Mouse (Mus musculus) thymus, adult 2 months (tissue): ENCODE measurements around the gene Lrrc4.

ENCODE experiments used
- CTCF ChIP-seq: fragments of 200-500 bp; IDR thresholded peaks from 2 replicates; pipeline ENCODE4 v1.5.1; 2012; ENCODE audit warnings: mild to moderate bottlenecking, control low read depth, low read length, moderate library complexity, borderline replicate concordance; ENCODE audit not compliant: control insufficient read depth, poor library complexity, insufficient read depth; ENCODE audit errors: extremely low read depth
- POLR2A ChIP-seq: fragments of 200-500 bp; IDR thresholded peaks from 2 replicates; pipeline ENCODE4 v1.6.1; 2012; ENCODE audit warnings: mild to moderate bottlenecking, low read length, control low read depth, moderate library complexity; ENCODE audit not compliant: control insufficient read depth, poor library complexity, insufficient read depth; ENCODE audit errors: extremely low read depth

- TF ChIP-seq POLR2A: no peak
- TF ChIP-seq CTCF: no peak
These were observed 215.6 kb downstream of the Lrrc4 start for GRCm38 (mm10) chr6:28615966-28616365.
